Mouse (Mus musculus) hematopoietic stem cell, adult 5-6 weeks (primary cell): Measurements from ENCODE around the gene Unc50. TPM values are rescaled to one million over a fixed set of nuclear protein-coding genes. Genes with fewer than 3 reads are reported as not detected.

ENCODE experiments used
- ATAC-seq, 2 experiments: fragments of 125-278 bp in 1 of 2; replicated peaks in 1 of 2; 2 replicates each; pipeline ENCODE4 v1.8.0; 2016 to 2017; ENCODE audit warnings: inconsistent platforms in 2 of 2, mild to moderate bottlenecking in 2 of 2, moderate number of reproducible peaks in 2 of 2, low read depth in 1 of 2, moderate TSS enrichment in 1 of 2; ENCODE audit not compliant: low FRiP score in 2 of 2, poor library complexity in 2 of 2, severe bottlenecking in 2 of 2, insufficient read depth in 1 of 2, low TSS enrichment in 1 of 2
- total RNA-seq: library from RNA; stranded (forward); fragments of 172-1452, 232-1000 nt; gene quantifications from 2 replicates; pipeline ENCODE4 v1.2.3, GENCODE M21; 2017

Gene Unc50
- total RNA-seq, 1 experiment from 2014 or later = 33.2 TPM

- ATAC-seq = no peak
These were observed 48.0 kb downstream of the Unc50 start for GRCm38 (mm10) chr1:37477928-37478327.

- peak; percentile 10 to 40; a peak in 2 of 4 replicates for ATAC-seq
These were observed 48.5 kb downstream of the Unc50 start for GRCm38 (mm10) chr1:37478416-37478815.

GRCm38 (mm10) chr1:37479074-37479473 is 49.1 kb downstream of the Unc50 start:
- peak; percentile 71 to 78 for ATAC-seq

- ATAC-seq = no peak
These were observed 49.8 kb downstream of the Unc50 start for GRCm38 (mm10) chr1:37479759-37480158.

DNA sequence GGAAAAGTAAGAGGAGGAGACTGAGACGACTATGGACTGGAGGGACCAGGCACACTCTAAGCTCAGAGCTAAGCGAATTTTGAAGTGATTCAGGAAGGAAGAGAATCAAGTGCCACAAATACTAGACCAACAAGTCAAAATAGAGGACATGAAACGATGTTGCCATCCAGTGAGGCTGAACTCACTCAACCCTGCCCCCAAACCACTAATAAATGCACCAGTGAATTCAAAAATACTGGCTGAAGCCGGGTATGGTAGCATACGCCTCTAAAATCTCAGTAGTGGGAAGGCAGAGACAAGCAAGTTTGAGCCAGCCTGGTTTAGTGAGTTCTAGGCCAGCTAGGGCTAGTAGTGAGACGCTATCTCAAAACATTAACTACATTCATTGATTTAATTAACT is 50.8 kb downstream of the Unc50 start:
- ATAC-seq = no peak

- no peak for ATAC-seq
These were observed 51.4 kb downstream of the Unc50 start for GRCm38 (mm10) chr1:37481331-37481730.

DNA sequence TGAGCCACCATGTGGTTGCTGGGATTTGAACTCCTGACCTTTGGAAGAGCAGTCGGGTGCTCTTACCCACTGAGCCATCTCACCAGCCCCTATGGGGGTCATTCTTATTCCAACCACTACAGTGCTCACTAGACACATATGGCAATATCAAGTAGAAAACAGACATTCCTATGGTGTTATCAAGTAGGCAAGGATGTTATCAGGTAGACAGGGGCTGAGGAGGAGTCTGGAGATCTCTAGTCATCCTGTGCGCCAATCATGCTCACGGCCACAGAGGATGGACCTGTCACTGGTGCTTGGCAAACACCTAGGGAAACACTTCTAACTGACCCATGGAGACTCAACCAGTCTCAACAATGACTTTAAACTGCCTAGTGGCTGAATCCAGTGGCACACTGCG is 54.7 kb downstream of the Unc50 start:
- no peak for ATAC-seq

DNA sequence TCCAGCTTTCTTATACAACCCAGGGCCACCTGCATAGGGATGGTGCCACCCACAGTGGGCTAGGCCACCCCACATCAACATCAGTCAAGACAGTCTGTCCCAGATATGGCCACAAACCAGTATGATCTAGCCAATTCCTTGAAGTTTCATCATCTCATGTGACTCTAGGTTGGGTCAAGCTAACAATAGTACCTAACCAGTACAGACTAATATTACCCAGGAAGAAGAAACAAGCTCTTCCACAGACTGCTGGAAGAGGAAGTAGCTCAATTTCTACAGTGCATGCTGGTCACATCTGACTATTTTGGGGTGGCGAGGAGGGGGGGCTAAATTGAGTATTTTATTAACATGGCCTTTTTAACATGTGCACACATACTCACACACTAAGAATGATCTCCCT is 56.5 kb downstream of the Unc50 start:
- ATAC-seq = peak; percentile 27 to 69; a peak in 2 of 4 replicates

DNA sequence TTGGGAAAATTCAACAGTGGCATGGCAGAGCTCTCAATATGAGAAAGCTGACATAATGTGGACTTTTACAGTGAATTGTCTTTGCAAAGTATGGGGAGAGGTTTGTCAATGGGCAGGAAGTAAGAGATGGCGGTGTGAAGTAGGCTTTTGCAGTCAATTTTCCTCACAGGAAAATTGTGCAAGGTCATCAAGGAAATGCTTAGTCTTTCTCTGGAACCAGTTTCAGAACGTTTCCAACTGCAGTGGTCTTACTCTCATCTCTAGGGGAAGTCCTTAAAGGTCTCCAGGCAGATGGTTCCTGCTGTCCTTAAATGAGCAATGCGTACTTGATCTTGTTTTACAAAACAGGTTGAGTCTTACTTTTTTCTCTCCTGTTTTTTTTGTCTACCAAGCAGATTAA is 57.1 kb downstream of the Unc50 start:
- ATAC-seq = peak in 1 of 2 experiments; percentile 22; a peak in 1 of 4 replicates

- ATAC-seq = no peak
These were observed 58.6 kb downstream of the Unc50 start for GRCm38 (mm10) chr1:37488531-37488930.

Other genes starting within 250 kb of the Unc50 start
- not detected in 2 replicates for gene Cnga3, start 215.7 kb upstream of the Unc50 start, total RNA-seq
- 10.1 and 10.3 TPM in 2 replicates for gene Inpp4a, start 130.3 kb upstream of the Unc50 start, total RNA-seq
- gene Coa5, start within 50 bp of the Unc50 start, total RNA-seq = 63.6 and 78.6 TPM in 2 replicates
- 22.9 and 28.3 TPM in 2 replicates for gene Mgat4a, start 110.9 kb downstream of the Unc50 start, total RNA-seq